Mouse (Mus musculus): ENCODE data around the gene Tmem88. TPM values are rescaled to one million over a fixed set of nuclear protein-coding genes. Genes with fewer than 3 reads are reported as not detected.

The Tmem88 gene
- total RNA-seq (2015) (0.14 TPM in 1 of 2 replicates, not detected in the other), total RNA-seq (2017) (0.18 TPM in 1 of 2 replicates, not detected in the other)

DNA sequence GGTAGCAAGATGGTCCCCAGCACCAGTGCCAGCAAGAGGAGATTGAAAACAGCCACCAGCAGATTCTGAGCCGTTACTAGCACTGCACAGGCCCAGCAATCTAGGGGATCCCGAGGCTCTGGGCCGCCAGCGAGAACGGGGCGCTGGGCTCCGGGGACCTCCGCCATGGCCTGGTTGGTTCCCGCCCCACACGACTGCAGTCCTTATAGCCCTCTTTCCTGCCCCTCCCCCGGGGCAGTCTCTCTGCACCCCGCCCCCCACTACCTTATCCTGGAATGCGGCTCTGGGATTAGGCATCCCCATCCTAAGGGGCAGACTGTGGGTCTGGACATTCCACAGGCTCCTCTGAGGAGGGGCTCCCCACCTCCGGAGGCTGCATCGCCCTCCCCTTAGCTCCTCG is at the start of gene Tmem88:
Gene Tmem88, minus strand, starts transcription at position 176 of the 400 bp plus-strand sequence.
- no peak for ATAC-seq (ENCODE audit: poor library complexity, severe bottlenecking)

DNA sequence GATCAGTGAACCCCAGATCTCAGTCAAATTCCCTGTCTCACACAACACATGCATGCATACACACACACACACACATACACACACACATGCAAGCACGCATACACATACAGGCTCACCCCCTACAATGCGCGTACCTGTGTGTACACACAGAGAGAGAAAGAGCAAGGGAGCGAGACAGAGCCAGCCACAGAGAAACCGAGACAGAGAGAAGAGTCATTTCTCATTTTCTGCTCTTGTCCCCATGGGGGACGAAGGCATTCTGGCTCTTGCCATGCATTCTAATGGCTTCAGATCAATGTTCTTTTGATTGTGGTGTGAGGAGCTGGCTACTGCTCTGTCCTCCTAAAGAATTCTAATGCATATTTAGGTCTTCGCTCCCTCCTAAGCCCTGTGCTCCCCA is 49.3 kb upstream of the Tmem88 start:
- no peak for ATAC-seq (ENCODE audit: poor library complexity, severe bottlenecking)

DNA sequence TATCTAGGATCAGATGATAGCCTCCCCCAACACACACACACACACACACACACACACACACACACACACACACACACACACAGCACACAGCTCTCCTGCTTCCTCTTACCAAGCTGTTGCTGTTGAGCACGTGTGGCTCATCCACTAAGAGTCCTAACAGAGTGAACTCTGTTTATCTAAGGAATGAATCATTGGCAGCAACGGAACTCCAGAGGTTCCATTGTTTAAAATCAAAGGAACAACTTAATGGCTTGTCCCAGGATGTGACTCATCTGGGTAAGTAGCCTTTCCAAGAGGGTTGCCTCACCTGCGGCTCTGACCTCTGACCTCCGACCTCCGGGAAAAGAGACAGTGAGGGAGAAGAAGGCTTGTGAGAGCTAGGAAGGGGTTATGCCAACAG is 45.3 kb upstream of the Tmem88 start:
- no peak for ATAC-seq (ENCODE audit: poor library complexity, severe bottlenecking)

DNA sequence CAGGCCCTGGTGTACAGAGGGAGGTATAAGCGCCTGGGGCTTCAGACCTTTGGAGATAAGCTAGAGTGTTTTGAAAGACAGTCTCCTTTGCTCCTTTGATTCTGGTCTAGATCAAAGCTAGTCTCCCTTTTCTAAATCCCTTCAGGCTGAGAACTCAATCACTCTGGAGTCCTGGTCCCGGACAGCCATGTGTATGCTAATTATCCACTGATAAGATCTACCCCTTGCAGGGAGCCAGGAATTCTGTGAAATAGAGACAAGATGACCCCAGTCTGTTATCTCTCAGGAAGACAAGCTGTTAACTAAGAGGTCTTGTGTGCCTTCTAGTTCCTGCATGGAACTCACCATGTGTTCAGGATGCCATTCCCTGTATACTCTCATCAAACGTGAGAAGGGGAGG is 39.3 kb upstream of the Tmem88 start:
- ATAC-seq (ENCODE audit: poor library complexity, severe bottlenecking), result no peak

DNA sequence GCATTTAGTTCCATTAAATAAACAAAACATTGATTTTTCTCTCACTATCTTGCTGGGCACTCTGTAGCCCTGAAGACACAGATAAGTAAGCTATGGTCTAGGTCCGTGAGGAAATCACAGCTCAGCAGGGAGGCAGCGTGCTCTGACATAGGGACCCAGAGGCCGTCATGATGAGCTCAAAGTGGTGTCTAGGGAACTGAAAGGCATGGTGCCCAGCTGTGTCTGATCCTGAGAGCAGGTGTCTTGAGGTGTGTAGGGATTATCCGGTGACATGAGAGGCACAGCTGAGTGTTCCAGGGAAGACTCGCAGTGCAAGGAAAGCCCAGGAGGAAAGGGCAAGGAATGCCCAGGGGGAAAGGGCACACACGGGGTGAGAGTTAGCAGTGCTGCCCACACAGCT is 35.2 kb upstream of the Tmem88 start:
- no peak for ATAC-seq (ENCODE audit: poor library complexity, severe bottlenecking)

DNA sequence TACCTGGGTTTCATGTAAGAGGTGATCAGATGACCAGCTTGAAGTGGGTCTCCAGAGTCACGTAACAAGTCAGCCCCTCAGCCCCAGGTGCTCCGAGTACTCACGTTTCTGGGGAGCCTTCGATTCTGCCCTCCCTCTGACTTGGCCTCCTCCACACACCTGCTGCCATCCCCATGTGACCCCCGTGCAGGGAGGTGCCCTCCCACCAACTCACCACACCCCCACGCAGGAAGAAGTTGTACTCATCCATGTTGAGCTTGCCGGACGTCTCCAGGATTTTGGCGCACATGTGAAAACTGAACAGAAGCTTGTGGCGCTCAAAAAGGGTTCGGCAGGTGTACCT is 34.6 kb upstream of the Tmem88 start:
- ATAC-seq (ENCODE audit: poor library complexity, severe bottlenecking), result no peak

DNA sequence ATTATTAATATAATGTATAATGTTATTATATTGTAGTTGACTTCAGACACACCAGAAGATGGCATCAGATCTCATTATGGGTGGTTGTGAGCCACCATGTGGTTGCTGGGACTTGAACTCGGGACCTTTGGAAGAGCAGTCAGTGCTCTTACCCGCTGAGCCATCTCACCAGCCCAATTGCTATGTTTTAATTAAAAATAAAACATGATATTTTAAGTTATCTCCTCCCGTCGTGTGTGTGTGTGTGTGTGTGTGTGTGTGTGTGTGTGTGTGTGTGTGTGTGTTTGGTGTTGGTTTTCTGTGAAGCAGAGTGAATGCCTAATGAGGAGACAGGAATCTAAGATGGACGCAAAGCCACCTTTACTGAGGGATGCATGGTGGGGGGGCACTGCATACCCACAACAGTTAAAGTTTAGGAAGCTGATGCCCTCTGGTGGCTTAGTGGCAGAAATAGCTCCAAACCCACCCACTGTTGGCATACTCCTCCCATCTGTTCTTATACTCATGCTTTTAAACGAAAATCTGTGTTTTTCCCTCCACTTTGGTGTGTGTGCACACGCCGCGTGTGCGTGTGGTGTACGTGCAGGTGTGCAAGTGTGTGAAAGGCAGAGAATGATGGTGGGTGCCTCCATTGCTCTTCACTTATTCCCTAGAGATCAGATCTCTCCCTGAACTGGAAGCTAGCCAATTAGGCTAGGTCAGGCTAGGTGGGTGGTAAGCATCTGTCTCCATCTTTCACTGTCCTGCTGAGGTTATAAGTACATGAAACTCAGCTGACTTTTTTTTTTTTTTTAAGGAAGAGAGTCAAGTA is 34.0 kb upstream of the Tmem88 start:
- ATAC-seq (ENCODE audit: poor library complexity, severe bottlenecking), result peak; percentile 95

DNA sequence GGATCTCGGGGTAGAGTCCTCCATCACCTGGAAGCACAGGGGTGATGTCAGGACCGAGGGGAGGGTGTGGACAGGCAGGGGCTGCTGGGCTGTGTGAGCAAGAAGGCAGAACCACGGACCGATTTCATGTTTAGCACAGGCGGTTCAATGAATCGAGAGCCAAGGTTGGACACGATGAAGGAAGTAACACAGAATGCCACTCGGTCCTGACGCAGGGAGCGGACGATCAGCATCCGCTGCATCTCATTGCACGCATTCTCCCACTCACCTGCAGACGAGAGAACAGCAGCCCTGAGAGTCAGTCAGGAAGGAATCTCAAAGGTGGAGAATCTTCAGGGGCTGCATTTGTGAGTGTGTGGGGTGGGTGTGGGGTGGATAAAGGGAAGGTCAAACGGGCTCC is 32.6 kb upstream of the Tmem88 start:
- no peak for ATAC-seq (ENCODE audit: poor library complexity, severe bottlenecking)

DNA sequence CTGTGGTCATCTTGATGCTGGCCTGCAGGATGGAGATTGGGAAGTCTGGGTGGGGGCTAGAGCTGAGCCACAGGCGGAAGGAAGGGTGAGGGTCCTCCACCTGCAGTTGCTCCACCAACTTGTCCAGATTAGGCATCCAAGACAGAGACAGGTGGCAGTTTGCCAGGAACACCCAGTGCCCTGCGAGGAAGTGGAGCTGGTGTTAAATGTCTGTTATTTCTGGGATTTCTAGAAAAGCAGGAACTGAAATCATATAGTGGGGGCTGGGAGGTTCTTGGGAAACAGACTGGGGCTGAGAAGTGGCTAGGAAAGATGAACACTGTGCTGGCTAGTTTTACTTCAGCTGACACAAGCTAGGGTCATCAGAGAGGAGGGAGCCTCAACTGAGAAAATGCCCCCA is 31.3 kb upstream of the Tmem88 start:
- peak; percentile 61 for ATAC-seq (ENCODE audit: poor library complexity, severe bottlenecking)

DNA sequence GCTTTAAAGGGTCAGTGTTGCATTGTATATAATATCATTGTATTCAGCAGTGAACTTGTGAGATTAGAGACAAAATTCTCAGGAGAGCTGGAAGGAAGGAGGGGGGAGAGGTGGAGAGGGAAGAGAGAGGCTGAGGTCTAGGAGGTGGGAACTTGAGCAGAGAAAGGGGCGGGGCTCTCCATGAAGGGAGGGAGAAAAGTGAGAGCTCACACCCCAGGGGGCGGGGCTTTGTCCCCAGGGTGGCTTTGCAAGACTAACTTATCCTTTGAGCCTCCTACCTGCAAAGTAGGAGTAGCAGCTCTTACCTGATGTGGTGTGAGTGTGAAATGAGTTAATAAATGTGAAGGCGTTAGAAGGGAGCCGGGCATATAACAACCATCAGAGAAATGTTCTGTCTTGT is 30.7 kb upstream of the Tmem88 start:
- peak; percentile 58 for ATAC-seq (ENCODE audit: poor library complexity, severe bottlenecking)

DNA sequence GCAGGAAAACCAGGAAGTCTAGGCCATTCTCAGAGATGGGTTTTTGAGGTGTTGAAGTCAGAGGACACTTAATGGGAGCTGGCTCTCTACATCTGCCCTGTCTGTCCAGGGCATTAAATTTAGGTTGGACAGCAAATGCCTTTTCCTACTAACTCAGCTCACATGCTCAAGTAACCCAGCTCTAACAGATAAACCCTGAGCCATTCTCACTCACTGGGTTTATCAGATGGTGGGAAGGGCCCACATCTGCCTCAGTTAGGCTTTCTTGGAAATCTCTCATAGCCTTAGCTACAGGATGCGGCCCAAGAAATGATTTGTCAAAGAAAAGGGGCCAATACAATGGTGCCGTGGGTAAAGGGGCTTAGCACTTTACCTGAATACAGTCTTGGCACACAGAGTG is 28.2 kb upstream of the Tmem88 start:
- ATAC-seq (ENCODE audit: poor library complexity, severe bottlenecking), result no peak

DNA sequence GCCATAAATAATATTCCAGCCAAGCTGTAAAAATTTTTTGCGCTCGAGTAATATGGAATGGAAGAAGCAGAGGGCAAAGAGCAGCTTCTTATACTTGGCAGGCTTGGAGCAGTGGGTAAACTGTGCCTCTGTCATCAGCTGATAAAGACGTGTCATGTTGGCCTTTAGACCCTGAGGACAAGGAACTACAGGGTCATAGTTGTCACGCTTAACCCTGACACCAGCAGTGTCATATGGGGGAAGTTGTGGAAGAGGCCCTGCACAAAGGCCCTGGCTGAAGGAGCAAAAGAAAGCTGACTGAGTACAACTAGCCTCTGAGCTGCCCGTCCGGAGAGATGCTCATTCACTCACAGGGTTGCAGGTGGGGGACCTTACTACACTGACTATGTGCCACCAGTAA is 25.9 kb upstream of the Tmem88 start:
- no peak for ATAC-seq (ENCODE audit: poor library complexity, severe bottlenecking)

DNA sequence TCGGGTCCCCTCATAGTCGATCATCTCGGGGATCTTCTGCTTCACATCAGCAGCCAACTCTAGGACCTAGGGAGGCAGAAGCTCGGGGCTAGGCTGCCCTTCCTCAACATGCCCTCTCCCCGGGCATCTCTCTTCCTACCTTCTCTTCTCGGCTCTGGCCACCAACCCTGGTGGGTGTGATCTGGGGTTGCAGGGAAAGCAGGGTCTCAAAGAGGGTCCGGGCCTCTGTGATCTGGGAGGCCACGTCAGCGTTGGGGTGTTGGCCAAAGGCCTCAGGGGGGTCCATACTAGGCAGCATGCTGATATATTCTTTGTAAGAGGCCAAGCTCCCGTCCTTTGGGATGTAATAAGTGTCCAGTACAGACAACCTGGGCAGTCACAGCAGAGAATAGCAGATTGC is 24.8 kb upstream of the Tmem88 start:
- no peak for ATAC-seq (ENCODE audit: poor library complexity, severe bottlenecking)

DNA sequence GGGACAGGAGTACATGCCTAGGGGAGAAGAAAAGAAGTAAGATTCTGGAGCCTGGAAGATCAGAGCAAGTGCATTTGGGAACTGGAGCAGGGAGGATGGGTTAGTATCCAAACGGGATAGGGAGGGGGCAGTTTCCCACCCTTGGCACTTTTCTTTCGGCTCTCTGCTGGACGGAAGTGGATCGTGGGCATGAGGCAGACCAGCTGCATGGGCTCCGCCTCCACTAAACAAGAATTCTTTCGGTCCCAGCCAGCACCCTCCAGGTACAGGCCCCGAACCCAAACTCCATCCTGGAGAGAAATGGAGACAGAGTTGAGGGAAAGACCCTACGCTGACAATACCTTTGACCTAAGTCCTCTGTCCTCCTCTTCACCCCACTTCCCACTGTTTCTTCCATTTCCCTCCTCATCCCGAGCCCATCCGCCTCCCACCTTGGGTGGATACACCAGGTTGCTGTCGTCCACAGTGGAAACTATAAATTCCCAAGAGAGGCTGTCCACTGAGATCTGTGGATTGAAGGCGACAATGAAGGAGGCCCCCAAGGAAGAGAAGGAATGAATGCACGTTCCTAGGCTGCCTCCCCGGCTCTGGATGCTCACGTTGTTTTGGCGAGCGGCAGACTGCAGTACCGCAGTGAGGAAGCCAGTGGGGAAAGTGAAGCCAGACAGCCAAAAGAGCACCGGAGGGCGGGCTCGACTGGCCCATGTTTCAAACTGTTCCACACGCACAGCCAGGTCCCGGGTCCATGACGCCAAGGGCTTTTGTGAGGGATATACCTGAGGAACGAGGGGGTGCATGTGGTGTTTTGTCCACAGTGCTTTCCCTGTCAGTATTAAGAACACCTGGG is 23.3 kb upstream of the Tmem88 start:
- no peak for ATAC-seq (ENCODE audit: poor library complexity, severe bottlenecking)

DNA sequence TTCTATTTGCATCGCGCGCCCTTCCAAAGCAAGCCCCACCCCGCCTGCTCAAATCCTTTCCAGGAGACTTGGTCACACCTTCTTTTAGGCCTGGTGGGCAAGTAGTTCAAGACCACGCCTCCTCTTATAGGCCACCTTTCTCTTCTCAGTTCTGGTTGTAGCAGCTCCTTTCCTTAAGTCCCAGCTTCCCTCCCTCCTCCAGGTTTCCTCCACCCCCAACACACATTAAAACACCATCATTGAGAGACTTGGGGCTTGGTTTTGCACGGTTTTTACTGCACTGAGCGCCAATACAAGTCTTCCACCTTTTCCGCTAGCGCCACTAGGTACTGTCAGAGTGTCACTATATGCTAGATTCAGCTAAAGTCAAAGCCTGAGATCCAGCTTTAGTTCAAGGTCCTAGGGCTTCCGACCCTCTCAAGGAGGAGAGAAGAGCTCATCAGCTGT is 22.5 kb upstream of the Tmem88 start:
- ATAC-seq (ENCODE audit: poor library complexity, severe bottlenecking), result no peak

DNA sequence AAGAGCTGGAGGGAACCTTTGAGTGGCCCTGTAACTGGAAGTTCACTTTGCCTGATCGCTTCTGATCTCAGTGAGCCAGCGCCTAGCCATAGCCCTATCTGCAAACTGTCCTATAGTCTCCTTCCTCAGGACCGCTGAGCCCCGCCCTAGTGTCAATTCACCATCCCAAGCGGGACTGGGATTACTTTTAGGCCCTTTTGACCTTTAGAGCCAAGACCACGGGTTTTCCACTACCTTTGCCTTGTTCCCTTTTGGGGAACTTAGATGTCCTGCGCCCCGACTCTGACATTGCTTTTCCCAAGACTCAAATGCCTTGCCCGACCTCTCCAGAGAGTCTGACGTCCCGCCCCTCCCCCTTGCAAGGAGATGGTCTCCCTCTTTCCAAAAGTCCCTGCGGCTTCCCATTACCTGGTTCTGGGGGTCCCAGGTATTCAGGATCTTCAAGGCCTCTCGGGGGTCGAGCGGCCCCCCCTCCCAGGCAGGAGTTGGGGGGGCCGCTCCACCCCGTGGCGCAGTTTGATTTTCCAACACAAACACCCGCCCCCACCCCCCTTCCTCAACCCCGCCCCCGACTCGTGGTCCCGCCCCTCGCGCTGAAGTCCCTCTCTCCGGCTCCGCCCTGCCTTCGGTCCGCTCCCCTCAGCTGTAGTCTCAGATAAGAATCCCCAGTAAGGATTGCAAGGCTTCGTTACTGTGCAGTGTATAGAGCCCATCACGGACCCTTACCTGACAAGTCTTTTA is 21.9 kb upstream of the Tmem88 start:
- ATAC-seq (ENCODE audit: poor library complexity, severe bottlenecking), result no peak

DNA sequence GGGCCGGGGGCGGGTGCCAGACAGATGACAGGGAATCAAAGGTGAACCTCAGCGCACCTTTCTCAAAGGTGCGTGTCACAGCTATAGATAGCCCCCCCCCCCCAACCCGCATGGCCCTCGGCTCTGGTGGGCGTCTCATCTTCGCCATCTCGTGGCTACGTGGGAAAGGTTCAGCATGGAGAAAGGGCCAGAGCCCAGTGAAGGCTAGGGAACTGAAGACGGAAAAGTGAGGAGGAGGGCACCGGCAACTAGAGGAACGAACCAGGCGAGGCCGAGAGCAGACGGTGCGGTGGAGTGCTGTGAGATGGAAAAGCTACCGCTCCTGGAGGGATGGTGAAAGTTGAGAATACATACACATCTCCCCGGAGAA is 21.4 kb upstream of the Tmem88 start:
- ATAC-seq (ENCODE audit: poor library complexity, severe bottlenecking), result no peak

DNA sequence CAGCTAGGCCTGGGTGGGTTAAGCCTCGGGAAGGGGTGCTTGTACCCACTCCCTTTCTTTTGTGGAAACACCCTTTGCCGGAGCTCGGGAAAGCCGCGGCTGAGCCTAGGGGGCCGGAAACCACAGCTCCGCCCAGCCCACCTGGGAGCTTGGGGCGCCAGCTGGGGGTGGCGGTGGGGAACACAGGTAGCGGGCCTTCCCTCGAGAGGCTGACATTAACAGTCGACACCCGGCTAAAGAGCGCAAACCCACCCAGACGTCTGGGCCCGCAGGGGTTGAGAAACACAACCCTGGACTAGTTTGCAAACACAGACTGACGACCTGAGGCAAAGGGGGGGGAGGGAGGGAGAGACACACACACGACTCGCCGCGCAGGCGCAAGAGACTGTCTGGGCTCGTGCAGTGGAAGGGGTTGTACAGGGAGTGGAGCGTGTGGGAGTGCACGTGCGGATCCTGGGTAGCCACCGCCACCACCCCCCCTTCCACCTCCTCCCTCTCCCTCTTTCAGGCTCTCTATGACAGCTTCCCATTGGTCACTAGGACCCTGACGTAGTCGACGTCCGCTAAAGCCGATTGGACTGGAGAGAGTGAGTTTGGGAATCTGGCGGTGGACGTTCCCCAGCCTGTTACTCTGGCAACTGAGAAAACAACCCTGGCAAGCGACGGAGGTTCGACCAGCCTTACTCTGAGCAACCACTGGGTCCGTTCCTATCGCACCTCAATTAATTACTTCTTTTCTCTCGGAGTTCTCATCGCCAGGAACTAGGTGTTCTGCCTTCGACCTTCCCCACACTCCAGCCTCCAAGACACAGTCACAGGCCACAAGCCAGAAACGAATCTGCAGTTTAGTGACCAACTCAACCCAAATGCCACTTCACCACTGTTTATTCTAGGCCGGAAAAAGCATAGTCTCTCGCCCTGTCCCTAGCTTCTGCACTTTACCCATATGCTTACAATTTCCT is 20.7 kb upstream of the Tmem88 start:
- ATAC-seq (ENCODE audit: poor library complexity, severe bottlenecking), result peak; percentile 51

DNA sequence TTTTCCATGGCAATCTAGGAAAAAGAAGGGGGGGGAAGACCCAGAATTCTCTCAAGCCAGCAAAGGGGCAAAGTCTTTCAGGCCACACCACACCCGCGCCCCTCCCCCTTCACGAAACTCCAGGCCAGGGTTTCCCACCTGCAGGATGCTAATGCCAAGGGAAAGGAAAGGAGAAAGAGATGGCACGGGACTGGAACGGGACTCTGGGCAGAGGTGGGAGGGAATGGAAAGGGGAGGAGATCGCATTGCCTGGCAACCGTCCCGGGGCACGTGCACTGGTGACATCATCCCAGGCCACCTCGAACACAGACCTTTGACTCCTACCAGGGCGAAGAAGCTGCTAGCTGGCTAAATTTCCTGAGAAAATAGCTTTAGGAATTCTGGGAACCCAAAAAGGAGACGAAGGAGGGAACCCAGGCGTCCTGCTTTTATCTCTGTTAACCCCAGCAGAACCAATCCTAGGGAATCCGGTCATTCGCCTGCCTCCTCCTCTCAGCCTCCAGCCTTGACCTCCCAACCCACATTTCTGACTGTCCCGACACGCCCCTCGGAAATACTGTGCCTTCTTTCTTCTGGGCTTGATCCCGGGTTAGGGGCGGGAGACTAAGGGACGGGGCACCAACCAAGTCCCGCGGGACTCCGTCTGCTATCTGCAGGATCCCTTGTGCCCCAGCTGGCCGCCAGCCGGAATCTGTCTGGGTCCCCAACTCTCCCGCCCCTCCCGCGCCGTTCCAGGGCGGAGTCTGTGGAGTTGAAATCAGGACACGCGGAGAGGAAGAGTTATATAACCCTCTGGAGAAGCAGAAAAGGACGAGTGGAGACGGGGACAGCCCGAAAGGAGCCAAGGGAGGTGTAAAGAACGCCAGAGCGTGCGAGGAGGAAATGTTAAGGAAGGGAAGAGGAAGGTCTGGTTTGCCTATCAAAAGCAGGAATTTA is 19.7 kb upstream of the Tmem88 start:
- peak; percentile 17; the same call in 1 of the 2 replicates for ATAC-seq (ENCODE audit: poor library complexity, severe bottlenecking)

Measured in megakaryocyte, adult 5-6 weeks (primary cell).